Mouse (Mus musculus) stomach, postnatal 0 days (tissue): Measurements from ENCODE around the gene Mlana.

Experiments
- CTCF ChIP-seq: IDR thresholded peaks from 2 replicates; pipeline ENCODE4 v1.5.1; 2016; ENCODE audit warnings: antibody characterized with exemption, low read depth, mild to moderate bottlenecking, moderate library complexity
- EP300 ChIP-seq: optimal IDR thresholded peaks from 2 replicates; pipeline ENCODE3; 2016; ENCODE audit warnings: antibody characterized with exemption

DNA sequence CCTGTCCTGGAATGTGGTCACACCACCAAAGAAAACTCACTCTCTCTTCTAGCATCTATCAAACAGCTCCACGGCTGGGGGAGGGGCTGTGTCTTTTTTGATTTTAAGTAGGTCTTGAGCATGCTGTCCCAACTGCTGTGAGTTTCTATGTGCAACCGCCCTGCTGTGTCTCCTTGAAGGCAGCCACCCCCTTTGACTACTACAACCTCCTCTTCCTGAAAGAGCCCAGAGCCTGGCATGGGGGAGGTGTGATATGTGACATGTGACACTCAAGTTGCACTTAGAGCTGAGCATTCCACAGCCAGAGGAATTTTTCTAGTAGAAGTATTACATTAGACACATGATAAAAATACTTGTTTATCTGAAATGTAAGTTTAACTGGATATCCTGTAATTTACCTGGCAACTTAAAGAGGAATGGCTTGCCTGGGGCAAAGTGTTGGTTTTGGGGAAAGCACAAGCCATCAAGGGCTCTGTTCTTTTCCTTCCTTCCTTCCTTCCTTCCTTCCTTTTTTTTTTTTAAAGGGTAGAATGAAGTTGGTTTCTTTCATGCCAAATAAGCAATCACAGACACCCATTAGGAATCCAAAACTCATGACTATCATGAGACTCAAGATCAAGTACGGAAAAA is at the start of gene Mlana:
- TF ChIP-seq CTCF (no peak), EP300 (no peak)
